Mouse (Mus musculus) liver, embryonic 11.5 days (tissue): ENCODE data around the gene Lmf1. TPM values are rescaled to one million over a fixed set of nuclear protein-coding genes. Genes with fewer than 3 reads are reported as not detected.

Source experiments
- ATAC-seq: fragments of 200-750 bp; cut with Nextera tagmentation; replicated peaks from 2 replicates; pipeline ENCODE4 v1.8.0; 2017; ENCODE audit warnings: moderate number of reproducible peaks, mild to moderate bottlenecking, moderate TSS enrichment, moderate library complexity; ENCODE audit not compliant: low FRiP score
- DNase-seq: peaks from one replicate; pipeline ENCODE4 v3.0.0-alpha.2; 2017; ENCODE audit warnings: low spot score
- H3K27ac ChIP-seq: fragments of 300-500 bp; sonication (generic); 2 replicates; pipeline ENCODE4 v1.5.1; 2014; ENCODE audit warnings: mild to moderate bottlenecking, low read depth, low read length, control low read depth
- H3K27me3 ChIP-seq: fragments of 300-500 bp; sonication (generic); replicated peaks from 2 replicates; pipeline ENCODE4 v1.6.1; 2014; ENCODE audit warnings: low read length, mixed read lengths; ENCODE audit not compliant: control insufficient read depth, insufficient read depth
- H3K36me3 ChIP-seq: fragments of 300-500 bp; sonication (generic); 2 replicates; pipeline ENCODE4 v1.6.1; 2014; ENCODE audit warnings: mild to moderate bottlenecking, low read length, moderate library complexity, mixed read lengths; ENCODE audit not compliant: control insufficient read depth, insufficient read depth
- H3K4me1 ChIP-seq: fragments of 300-500 bp; sonication (generic); replicated peaks from 2 replicates; pipeline ENCODE4 v1.6.1; 2014; ENCODE audit warnings: low read length, mixed read lengths; ENCODE audit not compliant: control insufficient read depth, insufficient read depth
- H3K4me2 ChIP-seq: fragments of 300-500 bp; sonication (generic); 2 replicates; pipeline ENCODE4 v1.6.1; 2014; ENCODE audit warnings: mild to moderate bottlenecking, control low read depth, moderate library complexity
- H3K4me3 ChIP-seq: fragments of 300-500 bp; sonication (generic); 2 replicates; pipeline ENCODE4 v1.5.1; 2014; ENCODE audit warnings: low read depth, low read length, control low read depth
- H3K9ac ChIP-seq: fragments of 300-500 bp; sonication (generic); 2 replicates; pipeline ENCODE4 v1.6.1; 2014; ENCODE audit warnings: low read depth, low read length, control low read depth
- H3K9me3 ChIP-seq: fragments of 300-500 bp; sonication (generic); 2 replicates; pipeline ENCODE4 v1.6.1; 2016; ENCODE audit warnings: low read length, inconsistent platforms, mixed read lengths; ENCODE audit not compliant: control insufficient read depth
- WGBS: fragments of 180-500 bp; shearing (Covaris S2); extraction: QIAGEN DNeasy Blood & Tissue Kit; methylation state at CpG from one replicate; pipeline ENCODE4 v1.1.7; 2014; 5-methylcytosine and 5-hydroxymethylcytosine counted together
- polyA plus RNA-seq: library from polyadenylated mRNA; unstranded; fragments of >200 nt; fragmentation: Nextera tagmentation; extraction: Ambion mirVana; gene quantifications from 2 replicates; pipeline ENCODE4 v1.2.1, GENCODE M21; 2014

The Lmf1 gene
- polyA plus RNA-seq, 1 experiment from 2014 or later: 29.1 TPM

GRCm38 (mm10) chr17:25700863-25701496 lies 122.1 kb downstream of the Lmf1 start:
- DNase-seq (no peak), ATAC-seq (no peak)
- Histone ChIP-seq H3K27me3 (no peaks in the 10 kb centered on the region), H3K36me3 (no peaks in the 10 kb centered on the region), H3K9me3 (no peaks in the 10 kb centered on the region), H3K9ac (no peak overlapping the region), H3K4me2 (no peak overlapping the region), H3K4me3 (no peak overlapping the region), H3K27ac (no peak overlapping the region), H3K4me1 (no peaks in the 10 kb centered on the region)
- whole genome bisulfite sequencing: 54% methylated on average over 9 of the region's 9 CpGs

- no peak for ATAC-seq
- H3K36me3 ChIP-seq: no peaks in the 10 kb centered on the region
- no peaks in the 10 kb centered on the region for H3K4me1 ChIP-seq
- no peak overlapping the region for H3K9ac ChIP-seq
- H3K9me3 ChIP-seq: no peaks in the 10 kb centered on the region
- 70% methylated on average over 2 of the region's 2 CpGs for WGBS
- peaks cover 2% of the 10 kb centered on the region; the same call in 1 of the 2 replicates for H3K27me3 ChIP-seq
- no peak overlapping the region for H3K4me2 ChIP-seq
- no peak overlapping the region for H3K27ac ChIP-seq
- no peak for DNase-seq
- H3K4me3 ChIP-seq: no peak overlapping the region
Observed at GRCm38 (mm10) chr17:25709994-25710393, 131.1 kb downstream of the Lmf1 start.

- H3K9ac ChIP-seq: no peak overlapping the region
- H3K4me1 ChIP-seq: 0 out of 2 replicates have a peak, but pooled peaks cover 1% of the 10 kb centered on the region
- H3K4me2 ChIP-seq: no peak overlapping the region
- no peak overlapping the region for H3K27ac ChIP-seq
- DNase-seq (no peak), ATAC-seq (no peak)
- WGBS: 66% methylated on average over 4 of the region's 4 CpGs
- peaks cover 3% of the 10 kb centered on the region; the same call in 1 of the 2 replicates for H3K27me3 ChIP-seq
- no peak overlapping the region for H3K4me3 ChIP-seq
- H3K36me3 ChIP-seq: no peaks in the 10 kb centered on the region
- H3K9me3 ChIP-seq: no peaks in the 10 kb centered on the region
Observed at GRCm38 (mm10) chr17:25711136-25711535, 132.3 kb downstream of the Lmf1 start.

Other genes with a start within 250 kb of the Lmf1 start
- gene Tpsab1, start 233.5 kb upstream of the Lmf1 start, polyA plus RNA-seq: not detected in 2 replicates
- gene Tpsb2, start 212.8 kb upstream of the Lmf1 start, polyA plus RNA-seq: 0.22 and 0.25 TPM in 2 replicates
- gene Tpsg1, start 209.8 kb upstream of the Lmf1 start, polyA plus RNA-seq: 0.81 and 1.1 TPM in 2 replicates
- gene Cacna1h, start 145.3 kb upstream of the Lmf1 start, polyA plus RNA-seq: 2.6 and 3.2 TPM in 2 replicates
- gene Tekt4, start 124.5 kb upstream of the Lmf1 start, polyA plus RNA-seq: not detected in 2 replicates
- not detected in 2 replicates for gene Sstr5, start 81.8 kb upstream of the Lmf1 start, polyA plus RNA-seq
- 2.4 and 3.0 TPM in 2 replicates for gene Sox8, start 8.4 kb upstream of the Lmf1 start, polyA plus RNA-seq
- gene Gng13, start 138.1 kb downstream of the Lmf1 start, polyA plus RNA-seq: 0.42 and 1.3 TPM in 2 replicates
- gene Chtf18, start 148.3 kb downstream of the Lmf1 start, polyA plus RNA-seq: 32.0 and 35.6 TPM in 2 replicates
- 16.6 and 17.5 TPM in 2 replicates for gene Rpusd1, start 148.6 kb downstream of the Lmf1 start, polyA plus RNA-seq
- gene Mslnl, start 157.0 kb downstream of the Lmf1 start, polyA plus RNA-seq: not detected in 2 replicates
- gene Msln, start 175.3 kb downstream of the Lmf1 start, polyA plus RNA-seq: 0.29 and 0.55 TPM in 2 replicates
- gene Narfl, start 194.7 kb downstream of the Lmf1 start, polyA plus RNA-seq: 28.4 and 29.9 TPM in 2 replicates
- gene Haghl, start 206.6 kb downstream of the Lmf1 start, polyA plus RNA-seq: 22.7 and 25.0 TPM in 2 replicates
- gene Ccdc78, start 207.5 kb downstream of the Lmf1 start, polyA plus RNA-seq: 0.25 and 0.33 TPM in 2 replicates
- 83.7 and 83.8 TPM in 2 replicates for gene Fam173a, start 213.8 kb downstream of the Lmf1 start, polyA plus RNA-seq
- gene AC134908.4, start 216.6 kb downstream of the Lmf1 start, polyA plus RNA-seq: not detected in 2 replicates
- gene Metrn, start 218.1 kb downstream of the Lmf1 start, polyA plus RNA-seq: 7.6 and 10.8 TPM in 2 replicates
- gene Fbxl16, start 230.0 kb downstream of the Lmf1 start, polyA plus RNA-seq: 0.99 and 1.2 TPM in 2 replicates
- gene Wdr24, start 244.5 kb downstream of the Lmf1 start, polyA plus RNA-seq: 29.8 and 31.9 TPM in 2 replicates
- gene Jmjd8, start 249.8 kb downstream of the Lmf1 start, polyA plus RNA-seq: 36.6 and 37.0 TPM in 2 replicates